Mouse (Mus musculus): ENCODE results near the gene Fry. TPM values are rescaled to one million over a fixed set of nuclear protein-coding genes. Genes with fewer than 3 reads are reported as not detected.
A peak's percentile ranks its signal among the peaks of the same experiment; 100 is the strongest.

Fry gene
- total and polyA plus RNA-seq, 3 experiments = 43.8 to 153 (median 117) TPM

- Histone ChIP-seq H3K27ac (peak overlapping the region; percentile 9), H3K4me3 (no peak overlapping the region), H3K27me3 (ENCODE audit: control insufficient read depth, insufficient read depth, low read length) (no peaks in the 10 kb centered on the region), H3K9ac (ENCODE audit: low read depth, low read length) (no peak overlapping the region), H3K36me3 (ENCODE audit: control insufficient read depth, insufficient read depth, low read length) (peaks cover 8% of the 10 kb centered on the region), H3K79me2 (replicated peaks; ENCODE audit: control insufficient read depth, insufficient read depth, low read length) (no peaks in the 10 kb centered on the region), H3K4me1 (ENCODE audit: control insufficient read depth, insufficient read depth, low read length) (no peaks in the 10 kb centered on the region)
- intact Hi-C loops (cut with DNase I) = loop anchor here (5.0 kb wide), 1 partner anchor 157 kb away; no protein-coding TSS in a partner anchor
- TF ChIP-seq EP300 (IDR thresholded peaks at IDR 0.05; ENCODE audit: insufficient read depth, low read depth, low read length) (peak; percentile 54; the same call in 1 of the 2 replicates), POLR2A (IDR thresholded peaks at IDR 0.05; ENCODE audit: insufficient read depth, low read depth, low read length) (0 out of 2 replicates have a peak, but pooled peaks have one; percentile 17), CTCF (IDR thresholded peaks at IDR 0.05) (no peak)
- 41% methylated on average over 10 of the region's 10 CpGs for WGBS
- DNase-seq = peak in 1 of 2 experiments; percentile 16
These were observed 271.3 kb downstream of the Fry start for GRCm38 (mm10) chr5:150389589-150390377.

GRCm38 (mm10) chr5:150390422-150390821 is 272.0 kb downstream of the Fry start:
- 17% methylated on average over 7 of the region's 7 CpGs for WGBS
- Histone ChIP-seq H3K4me3 (no peak overlapping the region), H3K79me2 (replicated peaks; ENCODE audit: control insufficient read depth, insufficient read depth, low read length) (no peaks in the 10 kb centered on the region), H3K27me3 (ENCODE audit: control insufficient read depth, insufficient read depth, low read length) (no peaks in the 10 kb centered on the region), H3K27ac (peak overlapping the region; percentile 9), H3K4me1 (ENCODE audit: control insufficient read depth, insufficient read depth, low read length) (no peaks in the 10 kb centered on the region), H3K36me3 (ENCODE audit: control insufficient read depth, insufficient read depth, low read length) (peaks cover 8% of the 10 kb centered on the region), H3K9ac (ENCODE audit: low read depth, low read length) (no peak overlapping the region)
- intact Hi-C loops (cut with DNase I) = loop anchor here (5.0 kb wide), 1 partner anchor 158 kb away; no protein-coding TSS in a partner anchor
- TF ChIP-seq CTCF (IDR thresholded peaks at IDR 0.05) (no peak), EP300 (IDR thresholded peaks at IDR 0.05; ENCODE audit: insufficient read depth, low read depth, low read length) (no peak), POLR2A (IDR thresholded peaks at IDR 0.05; ENCODE audit: insufficient read depth, low read depth, low read length) (no peak)
- peak in 1 of 2 experiments; percentile 22 for DNase-seq

GRCm38 (mm10) chr5:150394645-150395044 is 276.2 kb downstream of the Fry start:
- Histone ChIP-seq H3K4me1 (ENCODE audit: control insufficient read depth, insufficient read depth, low read length) (no peaks in the 10 kb centered on the region), H3K79me2 (replicated peaks; ENCODE audit: control insufficient read depth, insufficient read depth, low read length) (no peaks in the 10 kb centered on the region), H3K27me3 (ENCODE audit: control insufficient read depth, insufficient read depth, low read length) (no peaks in the 10 kb centered on the region), H3K9ac (ENCODE audit: low read depth, low read length) (no peak overlapping the region), H3K27ac (no peak overlapping the region), H3K36me3 (ENCODE audit: control insufficient read depth, insufficient read depth, low read length) (peaks cover 8% of the 10 kb centered on the region), H3K4me3 (no peak overlapping the region)
- no peak for DNase-seq
- WGBS = 98% methylated on average over 6 of the region's 6 CpGs
- intact Hi-C loops (cut with DNase I) = loop anchor here (5.0 kb wide), 1 partner anchor 162 kb away; no protein-coding TSS in a partner anchor
- peak; percentile 52 for TF ChIP-seq CTCF (IDR thresholded peaks at IDR 0.05)
- no peak for TF ChIP-seq EP300 (IDR thresholded peaks at IDR 0.05; ENCODE audit: insufficient read depth, low read depth, low read length)
- no peak for TF ChIP-seq POLR2A (IDR thresholded peaks at IDR 0.05; ENCODE audit: insufficient read depth, low read depth, low read length)

GRCm38 (mm10) chr5:150402832-150403447 is 284.5 kb downstream of the Fry start:
- no peak overlapping the region for H3K4me3 ChIP-seq
- 58% methylated on average over 13 of the region's 13 CpGs for WGBS
- no peak overlapping the region for H3K9ac ChIP-seq (ENCODE audit: low read depth, low read length)
- peaks cover 2% of the 10 kb centered on the region; the same call in 1 of the 2 replicates for H3K36me3 ChIP-seq (ENCODE audit: control insufficient read depth, insufficient read depth, low read length)
- H3K27me3 ChIP-seq (ENCODE audit: control insufficient read depth, insufficient read depth, low read length) = no peaks in the 10 kb centered on the region
- no peak for DNase-seq
- TF ChIP-seq EP300 (IDR thresholded peaks at IDR 0.05; ENCODE audit: insufficient read depth, low read depth, low read length) (no peak), CTCF (IDR thresholded peaks at IDR 0.05) (peak; percentile 30), POLR2A (IDR thresholded peaks at IDR 0.05; ENCODE audit: insufficient read depth, low read depth, low read length) (no peak)
- no peaks in the 10 kb centered on the region for H3K4me1 ChIP-seq (ENCODE audit: control insufficient read depth, insufficient read depth, low read length)
- intact Hi-C loops (cut with DNase I) = no loop called here
- no peak overlapping the region for H3K27ac ChIP-seq
- H3K79me2 ChIP-seq (replicated peaks; ENCODE audit: control insufficient read depth, insufficient read depth, low read length) = no peaks in the 10 kb centered on the region

- Histone ChIP-seq H3K9ac (ENCODE audit: low read depth, low read length) (no peak overlapping the region), H3K27ac (no peak overlapping the region), H3K36me3 (ENCODE audit: control insufficient read depth, insufficient read depth, low read length) (peaks cover 2% of the 10 kb centered on the region; the same call in 1 of the 2 replicates), H3K4me3 (no peak overlapping the region), H3K79me2 (replicated peaks; ENCODE audit: control insufficient read depth, insufficient read depth, low read length) (no peaks in the 10 kb centered on the region), H3K4me1 (ENCODE audit: control insufficient read depth, insufficient read depth, low read length) (no peaks in the 10 kb centered on the region), H3K27me3 (ENCODE audit: control insufficient read depth, insufficient read depth, low read length) (no peaks in the 10 kb centered on the region)
- intact Hi-C loops (cut with DNase I) = no loop called here
- TF ChIP-seq EP300 (IDR thresholded peaks at IDR 0.05; ENCODE audit: insufficient read depth, low read depth, low read length) (no peak), POLR2A (IDR thresholded peaks at IDR 0.05; ENCODE audit: insufficient read depth, low read depth, low read length) (no peak), CTCF (IDR thresholded peaks at IDR 0.05) (no peak)
- DNase-seq = no peak
- 56% methylated on average over 8 of the region's 8 CpGs for WGBS
These were observed 286.4 kb downstream of the Fry start for GRCm38 (mm10) chr5:150404867-150405266.
